Mouse (Mus musculus) adrenal gland, adult 2 months (tissue): Measurements from ENCODE around the gene Snph. TPM values are rescaled to one million over a fixed set of nuclear protein-coding genes. Genes with fewer than 3 reads are reported as not detected.
"Not testable (repeated sequence)": the region's sequence is repeated elsewhere in the genome, so short reads cannot be mapped to it uniquely, and the experiment has no call there.

Experiments
- DNase-seq: peaks from one replicate; pipeline ENCODE4 v3.0.0; 2021
- long read RNA-seq: library from polyadenylated mRNA; stranded (forward); transcript quantifications from one replicate; pipeline ENCODE4 v2.0.0, GENCODE M21; 2021
- polyA plus RNA-seq: library from polyadenylated mRNA; depleted of rRNA; stranded (reverse); fragments of >200 nt; gene quantifications from 2 replicates; pipeline ENCODE4 v1.2.3, GENCODE M21; 2012; rRNA removed
- total RNA-seq, 2 experiments: library from RNA; stranded (reverse); gene quantifications; 2 replicates each; pipeline ENCODE4 v1.2.3; 2021

Snph gene
- 10 to 100 TPM; 11.5 to 19.6 TPM for total RNA-seq
- polyA plus RNA-seq: 5.2 and 10.2 TPM in 2 replicates
- long read RNA-seq, full-length matches to known transcripts: 3 of 7 reads
- long read RNA-seq, partial matches to known transcripts: 0 of 7 reads
- long read RNA-seq, other reads (novel, unspliced or antisense): 4 of 7 reads

GRCm38 (mm10) chr2:151632159-151632814 is at the start of gene Snph:
Snph (minus strand) TSS chr2:151632593.
- peak; percentile 84 for DNase-seq

DNA sequence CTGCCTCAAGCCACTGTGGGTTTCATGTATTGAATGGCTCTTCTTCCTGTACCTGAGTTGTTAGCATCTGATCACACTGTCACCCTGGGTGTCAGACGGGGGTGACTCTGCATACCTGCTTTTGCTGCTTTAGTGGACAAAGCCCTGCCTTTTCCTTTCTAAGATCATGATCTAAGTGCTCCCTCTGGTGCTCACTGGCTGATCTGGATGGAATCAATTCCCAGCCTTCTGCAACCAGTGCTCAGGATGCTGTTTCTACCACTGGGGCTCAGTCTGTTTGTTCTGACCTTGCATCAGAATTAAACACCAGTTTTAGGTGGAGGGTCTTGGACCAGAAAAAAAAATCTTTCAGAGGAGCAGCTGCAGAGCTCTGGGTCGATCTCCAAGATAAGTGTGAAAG is 43.8 kb upstream of the Snph start:
- DNase-seq: no peak

- no peak for DNase-seq
Observed at GRCm38 (mm10) chr2:151670968-151671329, 38.6 kb upstream of the Snph start.

- no peak for DNase-seq
Observed at GRCm38 (mm10) chr2:151670026-151670967, 37.9 kb upstream of the Snph start.

DNA sequence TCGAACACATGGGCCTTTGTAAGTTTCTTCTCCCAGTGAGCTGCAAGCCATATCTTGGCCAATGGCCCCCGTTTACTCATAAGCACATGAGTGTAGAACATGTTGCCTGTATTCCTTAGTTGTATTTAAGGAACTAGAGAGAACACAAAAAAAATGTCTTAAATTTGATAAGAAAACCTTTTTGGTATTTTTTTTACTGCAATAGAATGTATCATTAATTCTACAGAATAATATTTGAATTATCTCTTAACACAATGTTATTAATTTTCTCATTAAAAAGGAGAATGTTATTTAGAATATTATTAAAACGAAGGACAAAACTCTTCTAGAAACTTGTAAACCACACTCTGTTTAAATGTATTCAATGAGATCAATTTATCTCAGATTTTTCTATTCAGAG is 36.0 kb upstream of the Snph start, which contains the start of gene Rad21l:
Gene Rad21l (minus strand): TSS at position 101 of the 400 bp plus-strand sequence.
- no peak for DNase-seq

- no peak for DNase-seq
Observed at GRCm38 (mm10) chr2:151652053-151652452, 19.7 kb upstream of the Snph start.

DNA sequence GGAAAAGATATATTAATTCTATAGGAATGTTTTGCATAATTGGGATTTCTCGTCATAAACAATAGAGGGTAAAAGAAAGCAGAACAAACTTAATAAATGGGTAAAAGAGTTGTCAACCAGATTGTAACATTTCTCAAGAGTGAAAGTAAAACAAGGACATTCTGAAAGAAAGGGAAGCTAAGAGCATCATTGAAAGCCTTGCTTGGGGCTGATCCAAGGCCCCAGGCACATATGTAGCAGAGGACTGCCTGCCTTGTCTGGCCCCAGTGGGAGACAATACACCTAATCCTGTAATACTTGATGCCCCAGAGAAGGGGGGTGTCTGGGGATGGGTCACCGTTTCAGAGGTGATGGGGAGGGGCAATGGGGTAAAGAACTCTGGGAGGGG is 3.6 kb upstream of the Snph start:
- no peak for DNase-seq

DNA sequence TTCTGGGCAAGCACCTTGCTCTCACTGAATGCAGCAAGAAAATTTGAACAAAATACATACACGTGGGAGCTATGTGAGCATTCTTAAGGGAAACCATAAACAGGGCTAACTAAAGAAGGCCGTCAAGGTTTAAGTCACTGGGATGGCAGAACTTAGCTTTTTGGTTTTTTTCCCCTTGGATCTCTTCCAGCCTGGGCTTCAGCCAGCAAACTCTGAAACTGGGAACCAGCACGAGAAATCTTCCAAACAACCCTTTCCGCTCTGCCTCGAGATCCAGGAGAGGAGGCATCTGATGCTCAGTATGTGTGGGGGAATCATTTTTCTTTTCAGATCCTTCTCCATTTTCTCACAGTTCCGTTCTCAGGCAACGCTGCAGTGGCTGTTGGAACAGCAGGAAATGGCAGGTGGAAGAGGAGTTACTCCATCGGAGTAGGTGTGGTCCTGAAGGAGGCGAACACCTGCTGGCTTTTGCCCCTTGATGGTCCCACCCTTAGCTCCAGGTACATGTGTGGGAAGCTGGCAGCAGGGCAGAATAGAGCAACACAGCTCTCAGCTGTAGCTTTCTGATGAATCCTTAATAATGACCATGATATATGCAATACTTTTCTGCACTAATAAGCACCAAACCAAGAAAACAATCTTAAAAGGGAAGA is 3.1 kb upstream of the Snph start:
- DNase-seq: peak; percentile 15

DNA sequence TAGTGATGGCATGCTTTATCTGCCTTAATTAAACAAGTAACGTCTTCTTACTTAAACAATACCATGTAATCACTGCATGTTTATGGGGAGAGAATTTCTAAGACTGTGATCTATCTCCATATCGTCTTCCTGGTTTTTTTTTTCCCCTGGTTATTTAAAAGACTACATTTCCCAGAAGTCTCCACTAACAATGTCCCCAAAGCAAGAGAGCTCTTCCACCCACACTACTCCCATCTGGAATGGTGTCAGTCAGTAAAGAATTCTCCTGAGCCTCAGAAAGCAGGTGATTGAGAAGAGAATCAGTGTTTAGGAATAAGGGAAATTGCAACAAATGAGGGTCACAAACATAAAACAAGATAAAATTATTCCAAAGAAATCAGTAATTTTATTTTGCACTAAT is 2.5 kb upstream of the Snph start:
- no peak for DNase-seq

GRCm38 (mm10) chr2:151632982-151633381 is 589 bp upstream of the Snph start:
- DNase-seq: no peak

DNA sequence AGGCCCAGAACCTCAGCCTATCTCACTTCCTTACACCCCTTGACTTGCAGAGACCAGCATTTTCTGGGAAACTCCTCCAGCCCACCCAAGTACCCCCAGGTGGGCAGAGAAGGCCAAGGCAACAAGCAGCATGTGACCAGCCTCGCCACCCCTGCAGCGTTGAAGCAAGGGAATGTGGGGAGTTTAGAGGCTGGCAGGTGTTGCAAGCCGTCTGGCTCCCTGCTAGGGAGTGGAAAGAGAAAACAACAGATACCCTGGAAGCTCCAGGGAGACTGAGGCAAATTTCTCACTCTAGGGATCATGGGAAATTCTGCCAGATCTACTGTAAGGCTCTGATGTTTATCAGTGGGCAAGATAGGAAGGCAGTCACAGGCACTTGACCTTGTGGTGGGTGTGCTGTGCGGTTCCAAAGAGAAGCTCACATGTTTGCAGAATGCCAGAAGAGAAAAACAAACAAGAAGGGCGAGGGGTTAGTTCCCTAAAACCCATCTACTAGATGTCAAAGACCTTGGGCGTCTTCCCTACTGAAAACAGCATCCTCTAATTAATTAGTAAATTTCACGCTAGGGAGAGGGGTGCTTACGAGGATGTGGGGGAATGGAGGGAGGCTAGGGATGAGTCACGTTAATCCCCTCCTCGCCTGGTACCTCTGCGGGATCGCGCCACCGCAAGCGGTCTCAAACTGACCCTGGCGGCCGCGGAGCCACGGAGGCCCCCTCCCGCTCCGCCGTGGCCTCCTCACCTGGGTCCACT is 811 bp downstream of the Snph start:
- DNase-seq: no peak

GRCm38 (mm10) chr2:151629310-151629709 is 3.1 kb downstream of the Snph start:
- peak; percentile 27 for DNase-seq

- peak; percentile 25 for DNase-seq
Observed at GRCm38 (mm10) chr2:151628011-151628410, 4.4 kb downstream of the Snph start.

- DNase-seq: no peak
Observed at GRCm38 (mm10) chr2:151626296-151626695, 6.1 kb downstream of the Snph start.

- no peak for DNase-seq
Observed at GRCm38 (mm10) chr2:151623776-151624175, 8.6 kb downstream of the Snph start.

- no peak for DNase-seq
Observed at GRCm38 (mm10) chr2:151616551-151617329, 15.7 kb downstream of the Snph start.

DNA sequence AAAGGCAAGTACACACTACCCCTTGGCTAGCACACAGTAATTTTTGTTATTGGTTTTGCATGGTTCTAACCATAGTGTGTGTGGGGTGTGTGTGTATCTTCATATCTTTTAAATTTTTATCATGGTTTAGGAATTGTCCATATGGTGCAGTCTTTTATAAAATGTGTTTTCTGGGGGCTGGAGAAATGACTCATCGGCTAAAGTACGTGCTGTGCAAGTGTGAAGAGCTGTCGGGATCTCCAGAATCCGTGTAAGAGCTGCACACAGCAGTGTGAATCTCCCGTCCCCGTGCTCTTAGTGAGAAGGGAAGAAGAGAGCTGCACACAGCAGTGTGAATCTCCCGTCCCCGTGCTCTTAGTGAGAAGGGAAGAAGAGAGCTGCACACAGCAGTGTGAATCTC is 16.6 kb downstream of the Snph start:
- not testable (repeated sequence) for DNase-seq

DNA sequence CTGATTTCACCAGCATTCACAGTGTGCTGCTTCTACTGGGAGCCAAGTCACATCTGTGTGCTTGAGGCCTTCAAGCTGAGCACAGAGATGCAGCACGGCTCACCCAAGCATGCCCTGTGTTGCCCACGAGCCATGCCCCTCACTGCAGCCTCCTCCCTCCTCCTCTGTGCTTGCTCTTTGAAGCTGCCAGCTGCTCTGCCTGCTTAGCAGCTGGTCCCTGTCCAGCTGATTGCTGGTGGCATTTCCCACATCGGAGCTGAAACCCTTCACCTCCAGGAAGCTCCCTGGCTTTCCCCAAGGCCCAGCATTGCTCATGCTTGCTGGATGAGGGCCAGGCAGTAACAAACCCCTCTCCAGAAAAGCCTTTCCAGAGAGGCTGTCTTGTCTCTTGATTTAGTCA is 22.4 kb downstream of the Snph start:
- DNase-seq: peak; percentile 73

DNA sequence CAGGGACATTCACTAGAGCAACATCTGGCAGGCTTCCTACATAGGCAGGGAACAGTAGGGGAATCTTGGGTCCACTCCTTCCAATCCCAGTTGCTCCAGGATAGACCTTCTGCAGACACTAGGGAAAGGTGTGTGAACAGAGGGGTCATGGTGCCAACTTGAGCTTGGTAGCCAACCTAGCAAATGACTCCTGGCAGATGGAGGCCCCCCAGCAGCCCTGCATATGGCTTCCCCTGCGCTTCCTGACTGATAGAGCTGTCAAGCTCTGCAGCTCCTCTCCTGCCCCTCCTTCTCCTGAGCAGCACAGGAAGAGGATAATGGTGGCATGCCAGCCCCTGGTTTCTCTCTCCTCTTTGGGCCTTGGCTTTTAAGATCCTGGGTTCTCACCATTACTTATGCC is 24.0 kb downstream of the Snph start:
- DNase-seq: no peak

GRCm38 (mm10) chr2:151605437-151605987 is 26.9 kb downstream of the Snph start:
- DNase-seq: peak; percentile 15

DNA sequence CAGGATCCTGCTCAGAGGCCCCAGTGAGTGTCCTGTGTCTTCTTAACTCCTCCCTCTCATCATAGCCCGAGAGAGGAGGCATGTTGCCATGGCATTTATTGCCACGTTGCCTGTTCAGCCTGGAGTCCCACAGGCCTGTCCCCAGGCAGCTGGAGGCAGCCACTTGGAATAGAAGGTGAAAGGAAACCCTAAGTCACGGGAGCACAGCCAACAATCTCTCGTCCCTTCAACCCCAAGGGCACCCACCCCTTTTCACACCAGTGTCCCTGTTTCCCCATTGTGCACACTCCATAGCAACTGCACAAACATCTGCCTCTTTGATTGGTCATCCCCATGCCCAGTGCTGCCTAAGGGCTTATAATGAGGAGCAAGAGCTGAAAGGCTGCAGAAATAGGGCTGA is 28.8 kb downstream of the Snph start:
- no peak for DNase-seq
